Mouse (Mus musculus): ENCODE results near the gene Btbd35f20. TPM values are rescaled to one million over a fixed set of nuclear protein-coding genes. Genes with fewer than 3 reads are reported as not detected.

The Btbd35f20 gene
- not detected in 2 replicates for polyA plus RNA-seq (2012; ENCODE audit: low replicate concordance)

GRCm38 (mm10) chrX:4291145-4291544 lies at the start of gene Btbd35f20:
Btbd35f20 (minus strand) TSS chrX:4291245.

Other genes with a start within 250 kb of the Btbd35f20 start
- not detected in 2 replicates for gene Btbd35f28, start 94.7 kb downstream of the Btbd35f20 start, polyA plus RNA-seq (2012; ENCODE audit: low replicate concordance)
- gene Btbd35f17, start 79.4 kb upstream of the Btbd35f20 start, polyA plus RNA-seq (2012; ENCODE audit: low replicate concordance), result not detected in 2 replicates

All from hematopoietic multipotent progenitor cell, adult 10-12 weeks (in vitro differentiated cells).